Mouse (Mus musculus) stomach, embryonic 14.5 days (tissue): ENCODE measurements around the gene Rnaseh2c. TPM values are rescaled to one million over a fixed set of nuclear protein-coding genes. Genes with fewer than 3 reads are reported as not detected.

Experiments used
- ATAC-seq: fragments of 200-750 bp; cut with Nextera tagmentation; 2 replicates; pipeline ENCODE4 v1.8.0; 2017; ENCODE audit warnings: low read depth, moderate TSS enrichment; ENCODE audit not compliant: insufficient number of reproducible peaks, insufficient read depth, low FRiP score
- H3K27ac ChIP-seq: fragments of 300-500 bp; sonication (generic); 2 replicates; pipeline ENCODE4 v1.5.1; 2014; ENCODE audit warnings: mild to moderate bottlenecking, low read length, moderate library complexity, mixed read lengths
- H3K27me3 ChIP-seq: fragments of 300-500 bp; sonication (generic); 2 replicates; pipeline ENCODE4 v1.6.1; 2014; ENCODE audit warnings: low read length, control low read depth, mixed read lengths; ENCODE audit not compliant: control insufficient read depth, insufficient read depth
- H3K36me3 ChIP-seq: fragments of 300-500 bp; sonication (generic); 2 replicates; pipeline ENCODE4 v1.6.1; 2014; ENCODE audit warnings: mild to moderate bottlenecking, control low read depth, low read length, moderate library complexity, mixed read lengths; ENCODE audit not compliant: control insufficient read depth, insufficient read depth
- H3K4me1 ChIP-seq: fragments of 300-500 bp; sonication (generic); 2 replicates; pipeline ENCODE4 v1.6.1; 2014; ENCODE audit warnings: low read length, control low read depth, mixed read lengths; ENCODE audit not compliant: control insufficient read depth, insufficient read depth
- H3K4me2 ChIP-seq: fragments of 300-500 bp; sonication (generic); replicated peaks from 2 replicates; pipeline ENCODE4 v1.6.1; 2014; ENCODE audit warnings: low read depth, low read length, control low read depth
- H3K4me3 ChIP-seq: fragments of 300-500 bp; sonication (generic); 2 replicates; pipeline ENCODE4 v1.5.1; 2014; ENCODE audit warnings: low read depth, low read length, control low read depth
- H3K9ac ChIP-seq: fragments of 300-500 bp; sonication (generic); replicated peaks from 2 replicates; pipeline ENCODE4 v1.6.1; 2014; ENCODE audit warnings: low read depth, mild to moderate bottlenecking, control low read depth, low read length, moderate library complexity, mixed read lengths
- H3K9me3 ChIP-seq: fragments of 300-500 bp; sonication (generic); 2 replicates; pipeline ENCODE4 v1.6.1; 2016; ENCODE audit warnings: low read depth, low read length, control low read depth; ENCODE audit not compliant: control insufficient read depth
- WGBS: fragments of 180-500 bp; shearing (Covaris S2); extraction: QIAGEN DNeasy Blood & Tissue Kit; methylation state at CpG from one replicate; pipeline ENCODE4 v1.1.7; 2014; 5-methylcytosine and 5-hydroxymethylcytosine counted together
- polyA plus RNA-seq: library from polyadenylated mRNA; unstranded; fragments of >200 nt; fragmentation: Nextera tagmentation; extraction: Ambion mirVana; gene quantifications from 2 replicates; pipeline ENCODE4 v1.2.1, GENCODE M21; 2014

Rnaseh2c gene
- 113 and 119 TPM in 2 replicates for polyA plus RNA-seq

DNA sequence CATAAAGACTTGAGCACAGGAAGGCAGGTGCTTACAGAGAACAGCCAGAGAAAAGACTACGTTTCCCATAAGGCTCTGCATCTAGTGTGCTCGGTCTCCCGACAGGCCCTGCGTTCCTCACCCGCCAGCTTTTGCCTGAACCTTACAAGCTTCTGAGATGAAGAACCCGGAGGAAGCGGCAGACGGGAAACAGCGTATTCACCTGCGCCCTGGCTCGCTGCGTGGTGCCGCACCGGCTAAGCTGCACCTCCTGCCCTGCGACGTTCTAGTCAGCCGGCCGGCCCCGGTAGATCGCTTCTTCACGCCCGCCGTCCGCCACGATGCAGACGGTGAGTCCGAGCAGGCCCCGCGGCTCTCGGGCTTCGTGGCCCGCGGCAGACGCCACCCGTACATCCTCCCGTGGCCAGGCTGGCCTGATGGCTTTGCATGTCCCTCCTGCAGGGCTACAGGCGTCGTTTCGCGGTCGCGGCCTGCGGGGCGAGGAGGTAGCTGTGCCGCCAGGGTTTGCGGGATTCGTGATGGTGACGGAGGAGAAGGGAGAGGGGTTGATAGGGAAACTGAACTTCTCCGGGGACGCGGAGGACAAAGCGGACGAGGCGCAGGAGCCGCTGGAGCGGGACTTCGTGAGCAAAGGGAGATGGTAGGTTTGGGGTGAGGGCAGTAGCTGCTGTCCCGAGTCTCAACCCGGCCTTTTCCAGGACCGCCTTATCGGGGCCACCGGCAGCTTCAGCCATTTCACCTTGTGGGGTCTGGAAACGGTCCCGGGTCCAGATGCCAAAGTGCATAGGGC, at the start of gene Rnaseh2c:
Gene Rnaseh2c, plus strand, starts transcription at position 122 of the 790 bp plus-strand sequence.
- peaks cover 40% of the 10 kb centered on the region for H3K36me3 ChIP-seq
- no peaks in the 10 kb centered on the region for H3K9me3 ChIP-seq
- peak within 1 kb of the TSS; percentile 91 for H3K4me3 ChIP-seq
- no peaks in the 10 kb centered on the region for H3K27me3 ChIP-seq
- H3K4me1 ChIP-seq: peaks cover 11% of the 10 kb centered on the region; the same call in 1 of the 2 replicates
- peak within 1 kb of the TSS; percentile 83 for H3K4me2 ChIP-seq
- peak within 1 kb of the TSS; percentile 80 for H3K27ac ChIP-seq
- WGBS: under 1% methylated on average over 63 of the region's 64 CpGs
- peak within 1 kb of the TSS; percentile 82 for H3K9ac ChIP-seq
- ATAC-seq: peak; percentile 84; the same call in 1 of the 2 replicates

DNA sequence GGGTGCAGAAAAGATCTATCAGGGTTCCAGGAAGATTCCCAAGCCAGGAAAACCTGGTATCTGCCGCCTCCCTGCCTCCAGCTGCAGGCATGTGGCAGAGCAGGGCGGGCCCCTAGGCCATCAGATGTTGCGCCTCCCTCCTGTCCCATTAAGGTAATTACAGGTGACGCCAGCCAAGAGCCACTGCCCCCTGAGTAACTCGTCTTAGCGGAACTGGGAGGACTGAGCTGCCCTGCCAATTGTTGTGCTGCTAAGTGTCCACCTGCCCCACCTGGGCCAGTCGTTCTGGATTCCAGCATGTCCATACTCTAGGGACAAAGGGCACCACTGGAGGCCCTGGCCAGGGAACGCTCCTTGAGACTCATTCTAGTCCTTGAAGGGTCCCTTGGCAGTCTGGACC, 47.9 kb upstream of the Rnaseh2c start:
- H3K4me3 ChIP-seq: no peak overlapping the region
- H3K4me2 ChIP-seq: 0 out of 2 replicates have a peak overlapping the region, but pooled peaks have one; percentile 12
- WGBS: 49% methylated on average over 8 of the region's 8 CpGs
- peaks cover 5% of the 10 kb centered on the region for H3K27me3 ChIP-seq
- no peak overlapping the region for H3K27ac ChIP-seq
- H3K9ac ChIP-seq: no peak overlapping the region
- no peaks in the 10 kb centered on the region for H3K9me3 ChIP-seq
- no peaks in the 10 kb centered on the region for H3K4me1 ChIP-seq
- ATAC-seq: 0 out of 2 replicates have a peak, but pooled peaks have one; percentile 5
- peaks cover 3% of the 10 kb centered on the region; the same call in 1 of the 2 replicates for H3K36me3 ChIP-seq

DNA sequence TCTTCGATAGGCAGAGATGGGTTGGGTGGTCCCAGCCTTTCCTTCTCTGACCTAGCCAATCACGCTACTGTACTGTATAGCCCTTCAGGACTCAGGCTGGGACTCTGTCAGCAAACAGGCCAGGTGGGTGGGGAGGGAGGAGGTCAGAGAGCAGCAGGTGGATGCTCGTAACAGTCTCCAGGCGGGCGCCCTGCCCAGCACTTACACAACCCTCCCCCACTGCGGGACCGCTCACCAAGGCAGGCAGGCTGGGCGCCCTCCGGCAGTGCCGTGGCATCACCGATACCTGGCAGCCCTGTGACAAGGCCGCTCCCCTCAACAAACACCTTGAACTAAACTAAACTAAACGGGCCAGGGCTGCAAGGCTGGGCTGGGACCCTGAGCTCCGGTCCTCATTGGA, 47.5 kb upstream of the Rnaseh2c start:
- ATAC-seq: peak; percentile 68; the same call in 1 of the 2 replicates
- Histone ChIP-seq H3K4me3 (no peak overlapping the region), H3K9me3 (no peaks in the 10 kb centered on the region), H3K27ac (no peak overlapping the region), H3K27me3 (peaks cover 9% of the 10 kb centered on the region), H3K9ac (no peak overlapping the region), H3K36me3 (peaks cover 3% of the 10 kb centered on the region; the same call in 1 of the 2 replicates), H3K4me1 (no peaks in the 10 kb centered on the region), H3K4me2 (0 out of 2 replicates have a peak overlapping the region, but pooled peaks have one; percentile 12)
- 61% methylated on average over 14 of the region's 14 CpGs for WGBS

DNA sequence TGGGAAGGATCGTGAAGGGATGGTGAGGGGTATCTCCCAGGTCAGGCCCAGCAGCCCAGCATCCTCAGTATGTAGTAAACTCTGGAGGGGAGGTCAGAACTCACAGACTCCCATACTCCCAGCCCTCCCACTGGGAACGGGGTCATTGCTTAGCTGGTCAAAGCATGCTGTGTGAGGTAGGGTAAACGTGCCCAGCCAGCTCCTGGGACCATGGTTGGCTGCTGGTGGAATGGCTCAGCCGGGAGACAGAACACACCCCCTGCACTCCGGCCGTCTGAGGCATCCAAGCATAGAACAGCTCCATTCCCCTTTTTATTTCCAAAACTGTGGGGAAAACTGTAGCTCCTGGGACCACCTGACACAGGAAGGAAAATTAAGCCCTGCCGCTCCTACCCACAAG, 43.5 kb upstream of the Rnaseh2c start:
- no peak for ATAC-seq
- Histone ChIP-seq H3K27ac (no peak overlapping the region), H3K4me1 (peaks cover 8% of the 10 kb centered on the region; the same call in 1 of the 2 replicates), H3K27me3 (peaks cover 35% of the 10 kb centered on the region), H3K36me3 (no peaks in the 10 kb centered on the region), H3K9me3 (no peaks in the 10 kb centered on the region), H3K9ac (no peak overlapping the region), H3K4me2 (peak overlapping the region; percentile 24; the same call in 1 of the 2 replicates), H3K4me3 (no peak overlapping the region)
- WGBS: 49% methylated on average over 7 of the region's 7 CpGs

DNA sequence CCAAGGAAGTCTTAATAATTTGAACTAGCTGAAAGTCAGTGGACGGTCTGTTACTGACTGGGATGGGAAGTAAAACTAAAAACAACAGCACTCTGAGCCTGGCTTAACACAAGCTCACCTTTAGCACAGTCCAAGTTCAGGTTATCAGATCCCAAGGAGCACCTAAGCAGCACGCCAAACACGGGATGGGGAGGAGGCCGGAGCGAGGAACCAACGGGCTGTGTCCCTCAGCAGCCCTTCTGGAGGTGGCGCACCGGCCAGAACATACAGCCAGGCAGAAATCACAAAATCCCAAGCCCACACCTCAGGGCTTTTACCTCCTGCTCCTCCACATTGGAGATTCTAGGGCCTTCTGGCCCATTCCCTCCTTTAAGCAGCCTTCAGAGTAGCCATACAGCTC, 42.9 kb upstream of the Rnaseh2c start:
- Histone ChIP-seq H3K4me3 (peak overlapping the region; percentile 43; the same call in 1 of the 2 replicates), H3K9ac (no peak overlapping the region), H3K27ac (no peak overlapping the region), H3K4me2 (peak overlapping the region; percentile 61), H3K27me3 (peaks cover 35% of the 10 kb centered on the region), H3K9me3 (no peaks in the 10 kb centered on the region), H3K36me3 (no peaks in the 10 kb centered on the region), H3K4me1 (peaks cover 8% of the 10 kb centered on the region; the same call in 1 of the 2 replicates)
- ATAC-seq: no peak
- 56% methylated on average over 8 of the region's 8 CpGs for WGBS

DNA sequence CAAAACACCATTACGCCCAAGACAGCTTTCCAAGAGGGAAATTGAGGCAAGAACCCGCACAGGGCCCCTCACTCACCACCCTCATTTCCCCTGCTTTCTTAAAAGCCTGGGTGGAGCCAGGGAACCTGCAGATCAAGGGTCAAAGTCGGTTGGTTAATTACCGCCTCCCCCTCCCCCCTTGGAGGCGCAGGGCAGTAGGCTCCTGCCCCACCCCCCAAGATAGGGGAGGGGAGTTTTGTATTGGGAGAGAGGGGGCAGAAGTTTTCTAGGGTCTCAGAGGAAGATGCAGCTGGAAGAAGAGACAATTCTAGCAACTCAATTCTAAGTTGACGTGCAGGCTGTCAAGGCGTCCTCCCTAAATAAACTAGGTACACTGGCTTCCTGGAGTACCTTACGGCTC, 42.4 kb upstream of the Rnaseh2c start:
- Histone ChIP-seq H3K9ac (no peak overlapping the region), H3K27ac (no peak overlapping the region; the same call in 1 of the 2 replicates), H3K4me3 (peak overlapping the region; percentile 43), H3K9me3 (no peaks in the 10 kb centered on the region), H3K36me3 (no peaks in the 10 kb centered on the region), H3K4me1 (peaks cover 8% of the 10 kb centered on the region; the same call in 1 of the 2 replicates), H3K27me3 (peaks cover 35% of the 10 kb centered on the region), H3K4me2 (peak overlapping the region; percentile 61)
- no peak for ATAC-seq
- WGBS: 21% methylated on average over 7 of the region's 8 CpGs

DNA sequence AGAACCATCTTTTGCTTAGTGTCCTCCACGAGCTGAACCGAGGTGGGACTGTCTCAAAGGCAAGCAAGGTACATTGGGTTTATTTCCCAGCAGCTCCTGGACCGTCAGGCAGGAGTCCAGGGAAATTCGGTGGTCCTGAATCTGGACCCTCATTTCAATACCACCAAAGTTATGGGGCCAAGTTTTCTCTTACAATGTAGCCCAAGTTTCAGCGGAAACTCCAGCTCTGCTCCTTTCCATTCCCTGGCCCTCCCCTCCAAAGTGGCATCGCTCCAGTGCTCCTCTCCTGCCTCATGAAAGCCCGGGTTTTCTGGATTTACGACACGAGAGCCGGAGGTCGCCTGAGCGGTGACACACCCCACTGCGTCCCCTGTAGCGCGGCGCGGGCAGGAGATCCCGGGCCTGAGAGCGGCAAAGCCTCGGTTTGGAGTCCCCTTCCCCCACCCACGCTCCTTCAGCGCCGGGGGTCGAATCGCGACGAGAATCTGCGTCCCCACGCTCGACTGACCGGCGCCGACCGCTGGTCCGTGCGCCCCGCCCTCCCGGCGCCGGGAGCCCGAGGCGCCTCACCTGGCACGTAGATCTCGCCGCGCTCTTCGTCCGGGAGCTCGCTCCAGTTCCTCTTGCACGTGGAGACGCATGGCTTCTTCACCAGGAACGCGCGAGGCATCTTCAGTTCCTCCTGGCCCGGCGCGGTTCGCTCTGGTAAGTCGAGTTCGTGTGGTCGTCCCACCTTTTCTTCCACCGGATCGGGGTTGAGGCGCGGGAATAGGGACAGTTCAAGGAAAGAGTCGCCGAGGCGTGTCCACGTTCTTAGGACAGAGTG, 41.8 kb upstream of the Rnaseh2c start:
- no peaks in the 10 kb centered on the region for H3K36me3 ChIP-seq
- peak overlapping the region; percentile 75 for H3K27ac ChIP-seq
- no peaks in the 10 kb centered on the region for H3K9me3 ChIP-seq
- H3K9ac ChIP-seq: peak overlapping the region; percentile 42
- H3K4me2 ChIP-seq: peak overlapping the region; percentile 61
- no peak; the same call in 1 of the 2 replicates for ATAC-seq
- peaks cover 35% of the 10 kb centered on the region for H3K27me3 ChIP-seq
- WGBS: 1% methylated on average over 69 of the region's 69 CpGs
- peaks cover 8% of the 10 kb centered on the region; the same call in 1 of the 2 replicates for H3K4me1 ChIP-seq
- peak overlapping the region; percentile 43 for H3K4me3 ChIP-seq

DNA sequence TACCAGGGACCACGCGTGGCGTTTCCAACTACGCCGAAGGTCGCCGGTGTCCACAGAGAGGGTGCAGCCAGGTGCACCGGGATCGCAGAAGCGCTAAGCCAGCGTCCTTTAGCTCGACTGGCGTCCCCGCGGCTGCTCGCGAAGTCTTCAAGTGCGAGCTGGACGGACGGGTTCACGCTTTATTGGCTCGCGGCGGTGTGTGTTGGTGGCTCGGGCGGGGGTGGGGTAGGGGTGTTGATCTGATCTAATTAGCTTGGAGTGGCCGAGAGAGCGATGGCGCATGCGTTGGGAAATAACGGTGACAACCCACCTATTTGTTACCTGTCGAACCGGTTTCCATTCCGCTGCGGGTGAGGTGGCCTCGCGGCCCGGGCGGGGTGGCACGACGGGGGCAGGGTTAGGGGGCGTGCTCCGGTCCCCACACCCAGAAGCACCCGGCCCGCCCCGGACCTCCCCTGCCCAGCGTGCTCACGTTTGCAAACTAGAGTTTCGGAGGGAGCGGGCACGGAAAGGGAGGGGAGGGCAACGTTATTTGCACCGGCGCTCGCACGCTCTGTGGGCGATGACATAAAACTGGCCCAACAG, 41.1 kb upstream of the Rnaseh2c start, which contains the start of gene Ovol1:
Gene Ovol1, minus strand, starts transcription at position 190 of the 585 bp plus-strand sequence.
- H3K9ac ChIP-seq: peak within 1 kb of the TSS; percentile 42
- peak; percentile 90 for ATAC-seq
- no peaks in the 10 kb centered on the region for H3K9me3 ChIP-seq
- whole genome bisulfite sequencing: under 1% methylated on average over 55 of the region's 57 CpGs
- H3K36me3 ChIP-seq: no peaks in the 10 kb centered on the region
- peak within 1 kb of the TSS; percentile 61 for H3K4me2 ChIP-seq
- peaks cover 35% of the 10 kb centered on the region for H3K27me3 ChIP-seq
- peaks cover 8% of the 10 kb centered on the region; the same call in 1 of the 2 replicates for H3K4me1 ChIP-seq
- H3K4me3 ChIP-seq: peak within 1 kb of the TSS; percentile 43
- H3K27ac ChIP-seq: peak within 1 kb of the TSS; percentile 86
